Mouse (Mus musculus) T-helper 2 cell (primary cell): ENCODE data around the gene 0610012G03Rik.
"Not testable (repeated sequence)": the region's sequence is repeated elsewhere in the genome, so short reads cannot be mapped to it uniquely, and the experiment has no call there.

Experiments used
- in situ Hi-C: fragments of 300-600 bp; cut with MboI, MseI; formaldehyde crosslinking; loops from one replicate; pipeline ENCODE4 v1.15.1; 2025; ENCODE audit warnings: high pct_unique_total_duplicates

The 0610012G03Rik gene

GRCm38 (mm10) chr16:31948345-31948774 lies at the start of gene 0610012G03Rik, which contains the start of gene Ncbp2:
Gene 0610012G03Rik, minus strand, starts transcription at chr16:31948494.
Gene Ncbp2, plus strand, starts transcription at chr16:31948513.
- in situ Hi-C loops: no loop called here

DNA sequence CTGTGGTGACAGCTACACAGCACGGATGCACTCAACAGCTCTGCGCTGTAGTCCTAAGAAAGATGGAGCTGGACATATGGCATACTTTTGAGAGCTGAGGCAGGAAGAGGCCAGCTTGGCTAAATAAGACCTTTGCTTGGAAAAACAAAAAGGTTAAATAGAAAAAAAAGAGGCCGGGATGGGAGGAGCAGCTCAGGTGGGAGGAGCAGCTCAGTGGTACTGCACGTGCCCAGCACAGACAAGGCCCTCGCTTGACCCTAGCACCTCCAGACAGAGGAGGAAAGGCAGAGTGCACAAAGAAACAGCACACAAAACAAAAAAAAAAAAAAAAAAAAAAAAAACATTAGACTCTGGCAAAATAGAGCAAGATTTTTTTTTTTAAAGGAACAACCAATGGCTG lies 48.1 kb upstream of the 0610012G03Rik start:
- in situ Hi-C loops: no loop called here

GRCm38 (mm10) chr16:31993946-31994345 lies 45.7 kb upstream of the 0610012G03Rik start:
- in situ Hi-C loops: no loop called here

GRCm38 (mm10) chr16:31993195-31993594 lies 44.9 kb upstream of the 0610012G03Rik start:
- in situ Hi-C loops: no loop called here

DNA sequence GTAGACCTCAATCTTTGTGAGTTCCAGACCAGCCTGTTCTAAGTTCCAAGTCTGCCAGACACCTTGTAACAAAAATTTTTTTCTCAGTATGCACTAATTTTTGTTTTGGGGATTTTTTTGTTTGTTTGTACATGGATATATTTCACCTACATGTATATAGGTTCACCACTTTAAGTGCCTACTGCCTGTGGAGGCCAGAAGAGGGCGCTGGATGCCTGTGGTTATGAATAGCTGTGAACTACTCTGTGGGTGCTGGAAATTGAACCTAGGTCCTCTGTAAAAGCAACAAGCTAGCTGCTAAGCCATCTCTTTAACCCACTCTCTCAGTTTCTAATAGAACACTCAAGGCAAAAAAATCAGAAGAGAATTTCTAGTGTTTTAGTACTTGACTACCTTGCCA lies 43.7 kb upstream of the 0610012G03Rik start:
- in situ Hi-C loops: no loop called here

- in situ Hi-C loops: no loop called here
Measured at GRCm38 (mm10) chr16:31980946-31981345, 32.7 kb upstream of the 0610012G03Rik start.

- in situ Hi-C loops: no loop called here
Measured at GRCm38 (mm10) chr16:31979501-31979900, 31.2 kb upstream of the 0610012G03Rik start.

DNA sequence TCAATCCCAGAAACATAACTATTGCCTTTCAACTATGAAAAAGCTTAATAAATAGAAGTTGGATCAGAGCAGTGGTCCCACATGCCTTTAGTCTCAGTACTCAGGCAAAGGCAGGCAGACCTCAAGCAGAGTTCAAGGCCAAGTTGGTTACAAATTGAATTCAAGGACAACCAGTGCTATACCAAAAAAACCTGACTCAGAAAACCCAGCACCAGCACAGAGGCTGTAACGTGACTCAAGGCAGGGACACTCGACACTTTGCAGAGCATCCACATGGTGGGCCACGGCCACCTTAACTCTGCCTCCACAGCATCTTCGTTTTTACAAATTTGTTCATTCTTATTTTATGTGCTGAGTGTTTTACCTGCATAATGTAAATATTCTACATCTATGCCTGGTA lies 27.0 kb upstream of the 0610012G03Rik start:
- in situ Hi-C loops: no loop called here

DNA sequence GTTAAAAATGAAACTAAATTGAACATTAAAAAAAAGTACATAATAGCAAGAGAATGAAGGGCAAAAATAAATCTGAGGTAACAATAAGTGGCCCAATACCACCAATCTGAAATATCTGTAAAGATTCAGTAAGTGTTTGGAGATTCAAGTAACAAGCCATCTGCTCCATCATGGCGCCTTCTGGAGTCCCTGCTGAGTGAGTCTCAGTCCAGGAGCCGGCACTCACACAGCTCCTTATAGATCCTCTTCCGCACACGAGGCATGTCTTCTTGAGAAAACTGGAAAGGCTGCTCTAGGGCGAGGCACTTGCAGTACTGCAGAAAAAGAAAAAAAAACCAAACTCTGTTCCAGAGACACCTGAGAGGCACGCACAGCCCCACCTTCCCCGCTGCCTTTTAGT lies 14.9 kb upstream of the 0610012G03Rik start:
- in situ Hi-C loops: no loop called here

- in situ Hi-C loops: no loop called here
Measured at GRCm38 (mm10) chr16:31947901-31948316, 385 bp downstream of the 0610012G03Rik start.

DNA sequence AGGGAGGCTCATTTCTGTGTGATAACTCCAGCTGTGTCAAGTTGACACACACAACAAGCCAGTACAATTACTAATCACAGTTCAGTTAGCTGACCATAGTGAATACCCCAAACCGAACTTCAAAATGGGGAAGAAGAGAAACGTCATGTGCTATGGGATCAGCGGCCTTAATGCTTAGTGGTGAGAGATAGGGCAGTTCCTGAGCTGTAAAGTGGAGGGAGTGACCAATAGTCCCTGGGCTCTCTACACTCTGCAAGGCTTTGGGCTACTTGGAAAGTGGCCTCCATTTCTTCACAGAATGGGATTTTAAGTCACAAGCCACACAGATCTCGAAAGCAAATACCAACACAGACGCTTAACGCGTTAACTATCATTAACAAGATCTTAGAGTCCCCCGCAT lies 961 bp downstream of the 0610012G03Rik start:
- in situ Hi-C loops: no loop called here

- in situ Hi-C loops: not testable (repeated sequence)
Measured at GRCm38 (mm10) chr16:31945986-31946385, 2.3 kb downstream of the 0610012G03Rik start.

- in situ Hi-C loops: no loop called here
Measured at GRCm38 (mm10) chr16:31945372-31945771, 2.9 kb downstream of the 0610012G03Rik start.

DNA sequence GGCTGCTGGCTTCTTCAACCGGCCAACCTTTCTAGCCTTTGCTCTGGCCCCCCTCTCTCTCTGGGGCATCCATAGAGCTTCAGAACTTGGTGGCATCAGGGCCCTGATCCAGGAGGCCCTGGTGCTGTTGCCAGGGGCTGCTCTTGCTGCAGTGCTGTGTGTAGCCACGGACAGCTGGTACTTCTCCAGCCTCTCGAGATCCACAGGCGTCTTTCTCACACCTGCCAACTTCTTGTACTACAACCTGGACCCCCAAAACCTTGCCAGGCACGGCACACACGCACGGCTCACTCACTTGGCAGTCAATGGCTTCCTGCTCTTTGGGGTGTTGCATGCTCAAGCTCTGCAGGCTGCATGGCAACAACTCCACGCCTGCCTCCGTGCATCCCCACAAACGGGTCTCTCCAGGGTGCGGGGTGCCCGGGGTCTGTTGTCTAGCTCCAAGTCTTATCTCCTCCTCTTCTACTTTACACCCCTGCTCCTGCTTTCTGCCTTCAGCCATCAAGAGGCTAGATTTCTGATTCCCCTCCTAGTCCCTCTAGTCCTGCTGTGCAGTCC lies 3.5 kb downstream of the 0610012G03Rik start:
- in situ Hi-C loops: no loop called here

GRCm38 (mm10) chr16:31943980-31944379 lies 4.3 kb downstream of the 0610012G03Rik start:
- in situ Hi-C loops: no loop called here

DNA sequence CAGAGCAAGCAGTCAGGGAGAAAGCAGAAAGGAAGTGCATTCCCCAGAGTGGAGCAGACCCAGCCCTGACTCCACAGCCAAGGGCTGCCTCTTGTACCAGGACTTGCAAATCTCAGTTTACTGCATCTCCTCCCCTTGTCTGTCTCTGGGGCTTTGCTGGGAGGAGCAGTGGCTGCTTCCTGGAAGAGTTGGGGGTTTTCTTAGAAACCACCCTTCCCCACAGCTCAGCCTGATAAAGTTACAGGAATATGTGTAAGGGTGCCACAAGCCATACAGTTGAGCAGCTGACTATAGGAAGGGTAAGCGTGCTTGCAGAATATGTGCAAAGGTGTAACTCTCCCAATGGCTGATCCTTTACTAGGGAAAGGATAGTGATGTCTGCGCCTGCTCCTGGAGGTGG lies 7.7 kb downstream of the 0610012G03Rik start:
- in situ Hi-C loops: no loop called here

DNA sequence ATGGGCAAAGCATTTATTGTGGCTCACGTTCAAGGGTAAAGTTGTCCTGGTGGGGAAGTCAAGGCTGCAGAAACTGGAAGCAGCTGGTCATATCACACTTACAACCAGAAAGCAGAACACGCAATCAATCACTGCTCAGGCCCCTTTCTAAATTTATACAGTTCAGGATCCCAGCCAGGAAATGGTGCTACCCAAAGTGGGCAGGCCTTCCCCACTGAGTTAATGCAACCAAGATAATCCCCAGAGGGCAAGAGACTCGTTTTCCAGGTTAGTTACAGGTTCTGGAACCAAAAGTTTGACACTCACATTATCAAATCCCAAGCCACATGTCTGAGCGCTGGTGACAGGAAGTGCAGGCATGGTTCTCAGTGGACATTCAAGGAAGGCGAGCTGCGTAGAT lies 9.4 kb downstream of the 0610012G03Rik start:
- in situ Hi-C loops: no loop called here

GRCm38 (mm10) chr16:31936568-31936967 lies 11.7 kb downstream of the 0610012G03Rik start:
- in situ Hi-C loops: no loop called here

DNA sequence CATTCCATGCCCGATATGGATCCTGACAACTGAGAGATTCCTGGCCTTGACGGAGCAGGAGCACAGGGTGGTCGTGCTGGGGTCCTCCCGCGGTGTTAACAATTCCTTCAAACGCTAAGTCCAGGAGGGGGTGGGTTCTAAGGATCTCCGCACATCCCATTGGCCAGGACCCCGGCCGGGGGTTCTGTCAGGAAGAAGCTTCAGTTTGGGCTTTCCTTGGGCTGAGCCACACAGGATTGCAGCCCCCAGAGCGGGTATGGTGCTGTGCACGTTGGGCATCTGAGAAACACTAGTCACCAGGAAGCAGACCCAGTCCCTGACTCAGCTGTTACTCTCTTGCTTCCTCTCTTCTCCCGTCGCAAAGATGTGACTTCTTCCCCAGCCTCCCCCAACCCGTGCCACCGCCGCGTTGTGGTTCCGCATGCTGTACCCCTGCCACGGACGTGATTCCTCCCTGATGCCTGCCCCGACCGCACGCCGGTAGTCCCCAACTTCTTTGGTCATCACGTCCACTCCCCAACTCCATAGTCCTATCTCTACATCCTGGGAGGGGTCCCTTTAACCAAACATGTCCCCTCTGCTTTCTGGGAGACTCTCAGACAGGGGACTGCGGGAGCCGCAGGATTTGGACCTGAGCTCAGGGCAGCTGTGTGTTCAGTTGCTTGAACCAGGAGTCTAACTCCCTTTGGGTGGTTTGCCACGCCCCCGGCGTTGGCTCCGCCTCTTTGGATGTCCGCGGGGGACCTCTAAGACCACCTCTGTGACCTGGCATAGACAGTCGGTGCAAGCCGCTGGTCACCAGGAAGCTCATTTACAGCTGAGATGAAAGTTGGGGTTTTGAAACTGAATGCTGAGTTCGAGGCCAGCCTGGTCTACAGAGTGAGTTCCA lies 13.0 kb downstream of the 0610012G03Rik start:
- in situ Hi-C loops: no loop called here

- in situ Hi-C loops: no loop called here
Measured at GRCm38 (mm10) chr16:31934550-31935010, 13.7 kb downstream of the 0610012G03Rik start.

DNA sequence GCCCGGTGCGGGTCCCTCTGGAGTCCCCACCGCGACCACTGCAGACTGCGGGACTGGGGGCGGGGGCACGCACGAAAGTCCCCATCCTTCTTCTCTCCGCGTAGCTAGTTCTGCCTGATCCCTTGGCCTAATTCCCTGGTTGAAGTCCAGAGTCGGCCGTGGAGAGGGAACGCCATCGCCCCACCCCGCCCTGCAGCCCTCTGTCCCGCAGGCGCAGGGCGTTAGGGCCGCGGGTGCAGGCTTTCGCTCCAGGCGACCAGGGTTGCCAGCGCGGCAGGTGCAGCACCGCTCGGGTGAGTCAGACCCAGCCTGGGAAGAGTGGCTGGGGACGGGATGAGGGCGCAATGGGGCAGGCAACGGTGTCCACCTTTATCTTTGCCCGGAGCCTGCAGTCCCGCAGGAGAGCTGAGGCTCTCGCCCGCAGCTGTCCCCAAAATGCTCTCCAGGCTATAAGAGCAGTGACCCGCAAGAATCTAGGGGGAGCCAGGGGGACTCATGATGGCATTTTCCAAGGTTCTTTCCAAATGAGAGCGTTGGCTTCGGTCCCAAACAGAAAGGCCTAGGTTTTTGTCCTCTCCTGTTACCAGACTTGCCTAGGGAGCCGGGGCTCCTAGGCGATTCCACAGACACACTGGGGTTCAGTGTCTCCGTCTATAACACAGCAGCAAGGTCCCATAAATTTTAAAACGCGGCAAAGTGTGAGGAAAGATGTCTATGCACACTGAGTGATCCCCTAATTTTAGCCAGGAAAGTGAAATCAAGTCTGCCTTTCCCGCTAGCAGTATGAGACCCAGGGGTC lies 14.3 kb downstream of the 0610012G03Rik start, which contains the start of gene Pigz:
Pigz (plus strand) TSS at position 101 of the 799 bp plus-strand sequence.
- in situ Hi-C loops: no loop called here
